Mouse (Mus musculus): ENCODE results near the gene Mrpl57. TPM values are rescaled to one million over a fixed set of nuclear protein-coding genes. Genes with fewer than 3 reads are reported as not detected.

The Mrpl57 gene
- polyA plus RNA-seq, 1 experiment from 2014 or later, result 177 TPM

DNA sequence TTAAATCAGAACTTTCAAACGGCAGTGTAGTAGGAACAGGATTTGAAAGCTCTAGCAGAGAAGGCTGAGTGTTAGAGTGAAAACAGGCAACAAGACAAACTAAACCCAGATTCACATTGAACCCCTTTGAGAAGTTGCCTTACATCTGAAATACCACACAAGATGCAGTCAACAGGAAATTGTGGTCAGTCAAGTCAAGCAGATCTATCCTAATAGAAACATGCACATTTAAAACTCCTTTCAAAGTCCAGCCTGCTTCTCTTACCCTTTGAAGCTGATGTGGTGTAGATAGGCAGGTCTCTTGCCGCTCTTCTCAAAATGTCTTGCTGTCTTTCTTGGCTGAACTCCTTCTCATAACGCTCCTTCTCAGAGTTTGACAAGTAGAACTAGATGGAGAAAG lies 39.2 kb downstream of the Mrpl57 start:
- Histone ChIP-seq H3K27ac (no peak overlapping the region), H3K9me3 (no peaks in the 10 kb centered on the region), H3K4me1 (replicated peaks) (no peaks in the 10 kb centered on the region), H3K4me3 (replicated peaks) (no peak overlapping the region), H3K4me2 (replicated peaks) (no peak overlapping the region), H3K9ac (no peak overlapping the region), H3K27me3 (replicated peaks) (no peaks in the 10 kb centered on the region), H3K36me3 (peaks cover 13% of the 10 kb centered on the region; the same call in 1 of the 2 replicates)
- WGBS, result 92% methylated on average over 3 of the region's 3 CpGs
- no peak for ATAC-seq

DNA sequence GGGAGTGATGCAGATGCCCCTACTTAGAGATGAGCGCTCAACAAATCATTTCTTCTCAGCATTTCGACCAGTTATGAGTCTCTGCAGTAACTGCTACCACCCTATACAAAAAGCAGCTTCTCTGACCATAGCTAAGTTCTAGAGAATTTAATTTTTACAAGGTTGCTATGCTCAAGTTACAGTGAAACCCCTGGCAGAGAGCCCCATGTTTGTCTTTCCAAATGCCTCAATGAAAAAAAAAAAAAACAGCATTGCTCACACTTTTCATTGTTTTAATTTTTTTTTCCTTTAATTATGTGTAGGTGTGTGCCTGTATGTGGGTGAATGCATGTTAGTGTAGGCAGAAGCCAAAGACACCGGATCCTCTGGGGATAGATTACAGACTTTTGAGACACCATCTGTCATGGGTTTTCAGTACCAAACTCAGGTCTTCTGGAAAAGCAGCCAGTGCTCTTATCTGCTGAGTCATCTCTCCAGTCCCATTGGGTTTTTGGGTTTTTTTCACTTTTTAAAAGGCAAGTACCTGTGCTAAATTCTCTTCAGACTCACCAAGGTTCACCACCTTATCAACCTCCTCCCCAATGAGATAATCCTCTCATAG lies 40.7 kb downstream of the Mrpl57 start:
- no peaks in the 10 kb centered on the region for H3K9me3 ChIP-seq
- no peak overlapping the region for H3K27ac ChIP-seq
- H3K4me2 ChIP-seq (replicated peaks), result no peak overlapping the region
- no peak overlapping the region for H3K9ac ChIP-seq
- H3K4me3 ChIP-seq (replicated peaks), result no peak overlapping the region
- H3K27me3 ChIP-seq (replicated peaks), result no peaks in the 10 kb centered on the region
- H3K36me3 ChIP-seq, result peaks cover 6% of the 10 kb centered on the region; the same call in 1 of the 2 replicates
- no peak for ATAC-seq
- H3K4me1 ChIP-seq (replicated peaks), result no peaks in the 10 kb centered on the region
- 98% methylated on average over 3 of the region's 3 CpGs for WGBS

DNA sequence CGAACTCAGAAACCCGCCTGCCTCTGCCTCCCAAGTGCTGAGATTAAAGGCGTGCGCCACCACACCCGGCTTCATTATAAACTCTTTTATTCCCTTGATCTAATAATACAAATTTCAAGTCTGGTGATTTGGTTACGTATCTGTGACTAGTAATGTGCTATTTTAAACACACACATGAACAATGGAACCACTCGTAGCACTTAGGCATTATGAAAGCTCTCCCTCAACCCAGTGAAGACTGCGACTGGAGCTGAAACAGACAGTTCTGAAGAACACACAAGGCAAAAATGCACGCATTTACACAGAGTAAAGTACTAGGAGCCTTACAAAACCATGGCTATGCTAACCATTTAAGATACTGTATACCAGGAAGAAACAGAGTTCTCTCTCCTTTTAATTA lies 51.9 kb downstream of the Mrpl57 start:
- H3K4me3 ChIP-seq (replicated peaks), result no peak overlapping the region
- WGBS, result 90% methylated on average over 9 of the region's 9 CpGs
- no peaks in the 10 kb centered on the region for H3K27me3 ChIP-seq (replicated peaks)
- no peak overlapping the region for H3K9ac ChIP-seq
- no peak for ATAC-seq
- peaks cover 6% of the 10 kb centered on the region; the same call in 1 of the 2 replicates for H3K4me1 ChIP-seq (replicated peaks)
- H3K36me3 ChIP-seq, result no peaks in the 10 kb centered on the region
- H3K27ac ChIP-seq, result no peak overlapping the region
- no peaks in the 10 kb centered on the region for H3K9me3 ChIP-seq
- no peak overlapping the region for H3K4me2 ChIP-seq (replicated peaks)

Other genes with a start within 250 kb of the Mrpl57 start
- gene Xpo4, start 160.8 kb upstream of the Mrpl57 start, polyA plus RNA-seq (2015; fragmentation: Nextera tagmentation; extraction: Ambion mirVana), result 22.2 and 23.4 TPM in 2 replicates
- 0.05 TPM in 1 of 2 replicates, not detected in the other for gene Gm49361, start 80.1 kb upstream of the Mrpl57 start, polyA plus RNA-seq (2015; fragmentation: Nextera tagmentation; extraction: Ambion mirVana)
- 16.2 and 16.9 TPM in 2 replicates for gene Lats2, start 67.8 kb upstream of the Mrpl57 start, polyA plus RNA-seq (2015; fragmentation: Nextera tagmentation; extraction: Ambion mirVana)
- gene Sap18, start 28.1 kb upstream of the Mrpl57 start, polyA plus RNA-seq (2015; fragmentation: Nextera tagmentation; extraction: Ambion mirVana), result 18.2 and 22.3 TPM in 2 replicates
- gene Ska3, start within 50 bp of the Mrpl57 start, polyA plus RNA-seq (2015; fragmentation: Nextera tagmentation; extraction: Ambion mirVana), result 27.2 and 30.8 TPM in 2 replicates
- 55.3 and 61.6 TPM in 2 replicates for gene Zdhhc20, start 64.0 kb downstream of the Mrpl57 start, polyA plus RNA-seq (2015; fragmentation: Nextera tagmentation; extraction: Ambion mirVana)
- gene Micu2, start 173.0 kb downstream of the Mrpl57 start, polyA plus RNA-seq (2015; fragmentation: Nextera tagmentation; extraction: Ambion mirVana), result 80.4 and 84.5 TPM in 2 replicates
- gene Fgf9, start 244.3 kb downstream of the Mrpl57 start, polyA plus RNA-seq (2015; fragmentation: Nextera tagmentation; extraction: Ambion mirVana), result 17.1 and 19.3 TPM in 2 replicates

All from intestine, embryonic 15.5 days (tissue).